Mouse (Mus musculus) stomach, postnatal 0 days (tissue): ENCODE measurements around the gene Cers3. TPM values are rescaled to one million over a fixed set of nuclear protein-coding genes. Genes with fewer than 3 reads are reported as not detected.

ENCODE experiments used
- ATAC-seq: fragments of 200-750 bp; cut with Nextera tagmentation; 2 replicates; pipeline ENCODE4 v1.8.0; 2017; ENCODE audit not compliant: low FRiP score, low TSS enrichment
- DNase-seq: peaks from one replicate; pipeline ENCODE4 v3.0.0-alpha.2; 2016; ENCODE audit warnings: low spot score
- H3K27ac ChIP-seq: fragments of 300-500 bp; sonication (generic); replicated peaks from 2 replicates; pipeline ENCODE4 v1.5.1; 2014; ENCODE audit warnings: mild to moderate bottlenecking, control low read depth
- H3K27me3 ChIP-seq: fragments of 300-500 bp; sonication (generic); 2 replicates; pipeline ENCODE4 v1.6.1; 2014; ENCODE audit warnings: low read length; ENCODE audit not compliant: control insufficient read depth, insufficient read depth
- H3K36me3 ChIP-seq: fragments of 300-500 bp; sonication (generic); 2 replicates; pipeline ENCODE4 v1.6.1; 2014; ENCODE audit warnings: low read length, mixed read lengths; ENCODE audit not compliant: control insufficient read depth, insufficient read depth
- H3K4me1 ChIP-seq: fragments of 300-500 bp; sonication (generic); replicated peaks from 2 replicates; pipeline ENCODE4 v1.6.1; 2014; ENCODE audit warnings: antibody characterized with exemption; ENCODE audit not compliant: control insufficient read depth, insufficient read depth
- H3K4me2 ChIP-seq: fragments of 300-500 bp; sonication (generic); replicated peaks from 2 replicates; pipeline ENCODE4 v1.6.1; 2014; ENCODE audit warnings: low read depth, mild to moderate bottlenecking, control low read depth, moderate library complexity
- H3K4me3 ChIP-seq: fragments of 300-500 bp; sonication (generic); 2 replicates; pipeline ENCODE4 v1.5.1; 2014; ENCODE audit warnings: low read depth, low read length, control low read depth
- H3K9ac ChIP-seq: fragments of 300-500 bp; sonication (generic); 2 replicates; pipeline ENCODE4 v1.6.1; 2014; ENCODE audit warnings: mild to moderate bottlenecking, low read length, control low read depth, mixed read lengths
- H3K9me3 ChIP-seq: fragments of 300-500 bp; sonication (generic); 2 replicates; pipeline ENCODE4 v1.6.1; 2016; ENCODE audit warnings: low read length; ENCODE audit not compliant: control insufficient read depth
- CTCF ChIP-seq: IDR thresholded peaks from 2 replicates; pipeline ENCODE4 v1.5.1; 2016; ENCODE audit warnings: antibody characterized with exemption, low read depth, mild to moderate bottlenecking, moderate library complexity
- EP300 ChIP-seq: optimal IDR thresholded peaks from 2 replicates; pipeline ENCODE3; 2016; ENCODE audit warnings: antibody characterized with exemption
- WGBS: fragments of 180-500 bp; shearing (Covaris S2); extraction: QIAGEN DNeasy Blood & Tissue Kit; methylation state at CpG from one replicate; pipeline ENCODE4 v1.1.7; 2014; 5-methylcytosine and 5-hydroxymethylcytosine counted together
- polyA plus RNA-seq: library from polyadenylated mRNA; unstranded; fragments of >200 nt; fragmentation: Nextera tagmentation; extraction: Ambion mirVana; gene quantifications from 2 replicates; pipeline ENCODE4 v1.2.1, GENCODE M21; 2015

Gene Cers3
- polyA plus RNA-seq, result 40.8 and 41.3 TPM in 2 replicates

DNA sequence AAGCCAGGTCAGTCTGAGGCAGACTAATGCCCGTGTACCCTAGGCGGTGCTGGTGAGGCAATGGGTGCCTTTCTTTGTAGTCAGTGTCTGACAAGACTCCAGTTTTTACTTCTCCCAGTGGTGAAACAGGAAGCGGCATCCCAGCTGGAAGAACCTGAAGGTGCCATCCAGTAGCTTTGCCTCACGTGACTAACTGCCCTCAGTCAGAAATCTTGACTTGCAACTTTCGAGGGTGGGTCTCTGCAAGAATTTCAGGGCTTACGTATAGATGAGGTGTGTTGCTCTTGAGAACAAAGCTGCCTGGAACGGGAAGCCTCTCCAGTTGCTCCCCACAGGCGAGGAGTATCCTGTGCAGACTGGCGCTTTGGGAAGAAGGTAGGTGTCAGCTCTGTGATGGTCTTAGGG is at the start of gene Cers3:
TSS of gene Cers3 (plus strand) at position 128 of the 405 bp plus-strand sequence.
- ATAC-seq (peak; percentile 71), DNase-seq (peak; percentile 41)
- H3K4me3 ChIP-seq, result peak within 1 kb of the TSS; percentile 27
- H3K27me3 ChIP-seq, result no peaks in the 10 kb centered on the region
- peak within 1 kb of the TSS; percentile 42 for H3K4me2 ChIP-seq
- no peaks in the 10 kb centered on the region for H3K36me3 ChIP-seq
- no peaks in the 10 kb centered on the region for H3K9me3 ChIP-seq
- peak within 1 kb of the TSS; percentile 14 for H3K9ac ChIP-seq
- H3K4me1 ChIP-seq, result no peaks in the 10 kb centered on the region
- TF ChIP-seq EP300 (peak; percentile 79), CTCF (peak; percentile 55)
- peak within 1 kb of the TSS; percentile 67 for H3K27ac ChIP-seq
- WGBS, result 41% methylated on average over 9 of the region's 9 CpGs

DNA sequence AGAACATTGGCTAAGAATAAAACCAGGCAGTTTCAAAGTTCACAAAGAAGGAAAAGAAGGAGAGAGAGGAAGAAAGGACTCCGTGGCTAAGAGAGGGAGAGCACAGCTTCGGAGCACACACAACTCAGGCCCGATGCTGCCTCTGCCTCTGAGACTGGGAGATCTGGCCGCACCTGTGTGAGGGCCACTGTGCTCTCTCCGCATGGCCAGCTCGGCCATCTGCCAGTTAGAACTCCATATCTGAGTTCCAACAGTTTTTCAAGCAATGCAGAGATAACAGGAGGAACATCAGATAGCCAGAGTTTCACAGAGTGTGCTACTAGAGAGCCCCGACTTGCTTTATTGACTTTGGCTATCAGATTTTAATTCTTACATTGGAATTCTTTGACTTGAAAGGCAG is 48.8 kb upstream of the Cers3 start:
- peaks cover 4% of the 10 kb centered on the region; the same call in 1 of the 2 replicates for H3K4me1 ChIP-seq
- H3K9me3 ChIP-seq, result no peaks in the 10 kb centered on the region
- TF ChIP-seq EP300 (no peak), CTCF (no peak)
- H3K4me3 ChIP-seq, result no peak overlapping the region
- H3K4me2 ChIP-seq, result no peak overlapping the region; the same call in 1 of the 2 replicates
- no peak overlapping the region for H3K27ac ChIP-seq
- no peaks in the 10 kb centered on the region for H3K36me3 ChIP-seq
- peak; percentile 45 for DNase-seq
- WGBS, result 42% methylated on average over 7 of the region's 7 CpGs
- no peaks in the 10 kb centered on the region for H3K27me3 ChIP-seq
- H3K9ac ChIP-seq, result no peak overlapping the region
- ATAC-seq, result no peak

DNA sequence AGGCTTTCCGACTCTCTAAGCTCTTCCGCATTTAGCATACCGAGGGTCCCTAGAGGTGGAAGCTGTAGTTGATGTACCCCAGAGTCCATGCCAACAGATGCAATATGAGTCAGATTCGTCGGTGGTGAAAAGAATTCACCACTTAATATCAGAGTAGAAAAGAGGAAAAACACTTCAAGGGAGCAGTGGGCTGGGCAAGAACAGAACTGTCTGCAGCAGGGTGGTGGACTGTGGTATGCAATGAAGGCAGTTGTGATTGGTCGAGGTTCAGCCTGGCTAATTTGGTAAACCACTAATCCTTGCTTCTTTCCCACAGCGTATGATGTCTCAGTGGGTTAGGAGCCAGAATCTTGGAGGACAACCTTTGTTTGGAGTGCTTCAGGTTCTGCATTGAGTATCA is 40.6 kb upstream of the Cers3 start:
- no peaks in the 10 kb centered on the region for H3K9me3 ChIP-seq
- H3K4me1 ChIP-seq, result no peaks in the 10 kb centered on the region
- H3K4me2 ChIP-seq, result no peak overlapping the region
- no peak overlapping the region for H3K4me3 ChIP-seq
- no peak overlapping the region for H3K9ac ChIP-seq
- H3K27ac ChIP-seq, result no peak overlapping the region
- no peak for ATAC-seq
- H3K36me3 ChIP-seq, result 0 out of 2 replicates have a peak, but pooled peaks cover 3% of the 10 kb centered on the region
- DNase-seq, result no peak
- TF ChIP-seq EP300 (no peak), CTCF (no peak)
- no peaks in the 10 kb centered on the region for H3K27me3 ChIP-seq
- 80% methylated on average over 7 of the region's 7 CpGs for WGBS

DNA sequence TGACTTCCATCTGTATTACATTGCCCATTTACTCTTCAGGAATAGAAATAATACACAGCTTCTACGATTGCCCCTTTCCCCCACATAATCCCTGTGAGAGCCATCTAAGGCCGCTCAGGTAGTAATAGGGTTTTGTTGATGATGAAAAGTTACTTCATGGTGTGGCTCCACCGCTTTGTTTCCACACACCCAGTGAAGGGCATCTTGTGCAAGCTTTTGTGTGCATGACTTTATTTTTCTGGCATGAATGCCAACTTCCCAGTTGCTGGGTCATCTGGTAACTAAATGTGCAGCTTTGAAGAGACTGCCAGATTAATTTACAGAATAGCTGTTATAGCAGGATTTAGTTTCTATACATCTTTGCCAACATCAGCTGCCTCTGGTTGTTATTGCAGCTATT is 38.7 kb upstream of the Cers3 start:
- no peak for TF ChIP-seq EP300
- no peak for TF ChIP-seq CTCF
- DNase-seq (no peak), ATAC-seq (no peak)
- no peak overlapping the region for H3K9ac ChIP-seq
- WGBS, result 74% methylated on average over 3 of the region's 3 CpGs
- H3K4me3 ChIP-seq, result no peak overlapping the region
- H3K9me3 ChIP-seq, result no peaks in the 10 kb centered on the region
- H3K27me3 ChIP-seq, result no peaks in the 10 kb centered on the region
- no peaks in the 10 kb centered on the region for H3K4me1 ChIP-seq
- H3K4me2 ChIP-seq, result no peak overlapping the region
- H3K36me3 ChIP-seq, result 0 out of 2 replicates have a peak, but pooled peaks cover 10% of the 10 kb centered on the region
- H3K27ac ChIP-seq, result no peak overlapping the region

DNA sequence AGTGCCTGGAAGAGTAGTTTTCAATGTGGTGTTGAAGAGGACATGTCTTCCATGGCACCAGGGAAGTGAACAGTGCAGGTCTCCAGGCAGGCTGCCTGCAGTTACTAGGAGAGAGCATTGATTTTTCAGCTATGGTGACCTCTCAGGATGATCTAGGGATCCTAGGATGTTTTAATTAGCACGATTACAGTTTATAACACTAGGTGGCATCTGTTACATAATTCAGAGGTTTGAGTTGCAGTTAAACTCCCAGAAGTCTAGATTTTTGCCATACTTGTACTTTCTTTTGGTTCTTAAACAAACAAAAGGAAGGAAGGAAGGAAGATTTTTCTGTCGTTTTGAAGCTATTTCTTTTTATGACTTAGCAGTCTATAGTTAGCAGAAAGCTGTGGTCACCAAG is 32.1 kb upstream of the Cers3 start:
- Histone ChIP-seq H3K4me3 (no peak overlapping the region), H3K27ac (no peak overlapping the region), H3K36me3 (peaks cover 20% of the 10 kb centered on the region; the same call in 1 of the 2 replicates), H3K4me2 (no peak overlapping the region), H3K4me1 (no peaks in the 10 kb centered on the region), H3K27me3 (no peaks in the 10 kb centered on the region), H3K9ac (no peak overlapping the region), H3K9me3 (no peaks in the 10 kb centered on the region)
- ATAC-seq (no peak), DNase-seq (no peak)
- TF ChIP-seq CTCF (peak; percentile 75), EP300 (no peak)
- 28% methylated on average over 2 of the region's 2 CpGs for WGBS

DNA sequence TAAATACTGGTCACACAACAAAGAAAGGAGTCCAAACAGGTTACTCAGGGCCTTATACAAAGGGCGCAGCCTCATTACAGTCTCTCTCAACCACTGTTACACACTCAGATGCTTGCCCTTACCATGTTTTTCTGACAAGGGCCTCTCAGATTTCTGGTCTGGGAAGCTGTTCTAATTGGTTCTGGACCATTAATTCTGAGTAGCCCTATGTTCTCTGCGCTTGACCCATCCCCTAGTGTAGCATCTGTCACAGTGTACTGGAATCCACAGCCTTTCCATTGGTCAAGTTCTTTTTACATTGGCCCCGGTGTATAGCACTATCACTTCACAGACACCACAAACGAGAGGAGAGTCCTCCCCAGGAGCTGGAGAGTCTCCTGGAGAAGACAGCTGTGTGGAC is 18.8 kb upstream of the Cers3 start:
- no peak for ATAC-seq
- TF ChIP-seq EP300 (no peak), CTCF (no peak)
- Histone ChIP-seq H3K27me3 (no peaks in the 10 kb centered on the region), H3K4me1 (no peaks in the 10 kb centered on the region), H3K4me2 (no peak overlapping the region), H3K27ac (no peak overlapping the region), H3K9ac (no peak overlapping the region), H3K9me3 (no peaks in the 10 kb centered on the region), H3K4me3 (no peak overlapping the region), H3K36me3 (0 out of 2 replicates have a peak, but pooled peaks cover 2% of the 10 kb centered on the region)
- no peak for DNase-seq
- 84% methylated on average over 4 of the region's 4 CpGs for WGBS
